Mouse (Mus musculus): ENCODE measurements at regions not wholly inside any gene's neighbourhood (a gene's known extent, or its start where the extent isn't known, plus 50 kb on each side); places are given as distances from the start of the nearest gene placed in this dataset.

- TF ChIP-seq CTCF (conservative IDR thresholded peaks at IDR 0.05; ENCODE audit: low read length) (no peak), POU5F1 (IDR thresholded peaks at IDR 0.05; ENCODE audit: borderline replicate concordance, low read length) (no peak), NANOG (IDR thresholded peaks at IDR 0.05; ENCODE audit: borderline replicate concordance, low read length) (no peak)
- no peaks in the 10 kb centered on the region for H3K36me3 ChIP-seq (ENCODE audit: insufficient read depth, low read length)
Observed at GRCm38 (mm10) chr13:43961047-43961690, 176.6 kb downstream of the Cd83 start.

GRCm38 (mm10) chr13:43961987-43962386, 177.4 kb downstream of the Cd83 start:
- Histone ChIP-seq H3K4me3 (replicated peaks; ENCODE audit: low read length) (no peak overlapping the region), H3K36me3 (ENCODE audit: insufficient read depth, low read length) (no peaks in the 10 kb centered on the region), H3K9me3 (ENCODE audit: low read length) (no peaks in the 10 kb centered on the region), H3K4me1 (replicated peaks; ENCODE audit: low read depth, low read length) (no peaks in the 10 kb centered on the region), H3K27me3 (ENCODE audit: insufficient read depth, low read length) (peaks cover 15% of the 10 kb centered on the region)
- TF ChIP-seq CTCF (conservative IDR thresholded peaks at IDR 0.05; ENCODE audit: low read length) (no peak), POU5F1 (IDR thresholded peaks at IDR 0.05; ENCODE audit: borderline replicate concordance, low read length) (no peak), NANOG (IDR thresholded peaks at IDR 0.05; ENCODE audit: borderline replicate concordance, low read length) (no peak)

More at GRCm38 (mm10) chr13:43961047-43961690, 176.6 kb downstream of the Cd83 start:
- Histone ChIP-seq H3K4me1 (replicated peaks; ENCODE audit: low read depth, low read length) (no peaks in the 10 kb centered on the region), H3K27me3 (ENCODE audit: insufficient read depth, low read length) (peaks cover 16% of the 10 kb centered on the region), H3K9me3 (ENCODE audit: low read length) (no peaks in the 10 kb centered on the region), H3K4me3 (replicated peaks; ENCODE audit: low read length) (no peak overlapping the region)

- TF ChIP-seq CTCF (conservative IDR thresholded peaks at IDR 0.05; ENCODE audit: low read length) (no peak), NANOG (IDR thresholded peaks at IDR 0.05; ENCODE audit: borderline replicate concordance, low read length) (no peak), POU5F1 (IDR thresholded peaks at IDR 0.05; ENCODE audit: borderline replicate concordance, low read length) (no peak)
- H3K9me3 ChIP-seq (ENCODE audit: low read length), result no peaks in the 10 kb centered on the region
- H3K36me3 ChIP-seq (ENCODE audit: insufficient read depth, low read length), result no peaks in the 10 kb centered on the region
- H3K27me3 ChIP-seq (ENCODE audit: insufficient read depth, low read length), result peaks cover 7% of the 10 kb centered on the region
- no peaks in the 10 kb centered on the region for H3K4me1 ChIP-seq (replicated peaks; ENCODE audit: low read depth, low read length)
- H3K4me3 ChIP-seq (replicated peaks; ENCODE audit: low read length), result no peak overlapping the region
Observed at GRCm38 (mm10) chr13:43963321-43963720, 178.7 kb downstream of the Cd83 start.

GRCm38 (mm10) chr13:43965256-43965905, 180.8 kb downstream of the Cd83 start:
- Histone ChIP-seq H3K9me3 (ENCODE audit: low read length) (no peaks in the 10 kb centered on the region), H3K4me1 (replicated peaks; ENCODE audit: low read depth, low read length) (no peaks in the 10 kb centered on the region), H3K36me3 (ENCODE audit: insufficient read depth, low read length) (no peaks in the 10 kb centered on the region), H3K27me3 (ENCODE audit: insufficient read depth, low read length) (no peaks in the 10 kb centered on the region), H3K4me3 (replicated peaks; ENCODE audit: low read length) (no peak overlapping the region)
- TF ChIP-seq NANOG (IDR thresholded peaks at IDR 0.05; ENCODE audit: borderline replicate concordance, low read length), result no peak
- TF ChIP-seq CTCF (conservative IDR thresholded peaks at IDR 0.05; ENCODE audit: low read length), result no peak
- no peak for TF ChIP-seq POU5F1 (IDR thresholded peaks at IDR 0.05; ENCODE audit: borderline replicate concordance, low read length)

- H3K9me3 ChIP-seq (ENCODE audit: low read length), result no peaks in the 10 kb centered on the region
- no peaks in the 10 kb centered on the region for H3K36me3 ChIP-seq (ENCODE audit: insufficient read depth, low read length)
- no peak overlapping the region for H3K4me3 ChIP-seq (replicated peaks; ENCODE audit: low read length)
- TF ChIP-seq NANOG (IDR thresholded peaks at IDR 0.05; ENCODE audit: borderline replicate concordance, low read length), result no peak
- TF ChIP-seq CTCF (conservative IDR thresholded peaks at IDR 0.05; ENCODE audit: low read length), result no peak
- no peak for TF ChIP-seq POU5F1 (IDR thresholded peaks at IDR 0.05; ENCODE audit: borderline replicate concordance, low read length)
- H3K4me1 ChIP-seq (replicated peaks; ENCODE audit: low read depth, low read length), result peaks cover 5% of the 10 kb centered on the region; the same call in 1 of the 2 replicates
- no peaks in the 10 kb centered on the region for H3K27me3 ChIP-seq (ENCODE audit: insufficient read depth, low read length)
Observed at GRCm38 (mm10) chr13:43967516-43967915, 182.9 kb downstream of the Cd83 start.

- H3K36me3 ChIP-seq (ENCODE audit: insufficient read depth, low read length), result no peaks in the 10 kb centered on the region
- no peaks in the 10 kb centered on the region for H3K9me3 ChIP-seq (ENCODE audit: low read length)
- no peak overlapping the region for H3K4me3 ChIP-seq (replicated peaks; ENCODE audit: low read length)
Observed at GRCm38 (mm10) chr13:43972906-43973305, 188.3 kb downstream of the Cd83 start.

GRCm38 (mm10) chr13:43975281-43975680, 190.7 kb downstream of the Cd83 start:
- Histone ChIP-seq H3K36me3 (ENCODE audit: insufficient read depth, low read length) (no peaks in the 10 kb centered on the region), H3K27me3 (ENCODE audit: insufficient read depth, low read length) (no peaks in the 10 kb centered on the region)
- TF ChIP-seq CTCF (conservative IDR thresholded peaks at IDR 0.05; ENCODE audit: low read length) (no peak), NANOG (IDR thresholded peaks at IDR 0.05; ENCODE audit: borderline replicate concordance, low read length) (no peak), POU5F1 (IDR thresholded peaks at IDR 0.05; ENCODE audit: borderline replicate concordance, low read length) (no peak)

More at GRCm38 (mm10) chr13:43972906-43973305, 188.3 kb downstream of the Cd83 start:
- peaks cover 11% of the 10 kb centered on the region; the same call in 1 of the 2 replicates for H3K4me1 ChIP-seq (replicated peaks; ENCODE audit: low read depth, low read length)
- H3K27me3 ChIP-seq (ENCODE audit: insufficient read depth, low read length), result no peaks in the 10 kb centered on the region
- no peak for TF ChIP-seq CTCF (conservative IDR thresholded peaks at IDR 0.05; ENCODE audit: low read length)
- TF ChIP-seq POU5F1 (IDR thresholded peaks at IDR 0.05; ENCODE audit: borderline replicate concordance, low read length), result no peak
- no peak for TF ChIP-seq NANOG (IDR thresholded peaks at IDR 0.05; ENCODE audit: borderline replicate concordance, low read length)

GRCm38 (mm10) chr13:43975801-43976200, 191.2 kb downstream of the Cd83 start:
- no peaks in the 10 kb centered on the region for H3K36me3 ChIP-seq (ENCODE audit: insufficient read depth, low read length)
- no peak for TF ChIP-seq NANOG (IDR thresholded peaks at IDR 0.05; ENCODE audit: borderline replicate concordance, low read length)
- no peak for TF ChIP-seq CTCF (conservative IDR thresholded peaks at IDR 0.05; ENCODE audit: low read length)
- TF ChIP-seq POU5F1 (IDR thresholded peaks at IDR 0.05; ENCODE audit: borderline replicate concordance, low read length), result no peak
- no peaks in the 10 kb centered on the region for H3K9me3 ChIP-seq (ENCODE audit: low read length)
- no peak overlapping the region for H3K4me3 ChIP-seq (replicated peaks; ENCODE audit: low read length)
- H3K4me1 ChIP-seq (replicated peaks; ENCODE audit: low read depth, low read length), result peaks cover 11% of the 10 kb centered on the region; the same call in 1 of the 2 replicates
- H3K27me3 ChIP-seq (ENCODE audit: insufficient read depth, low read length), result no peaks in the 10 kb centered on the region

More at GRCm38 (mm10) chr13:43975281-43975680, 190.7 kb downstream of the Cd83 start:
- H3K4me3 ChIP-seq (replicated peaks; ENCODE audit: low read length), result no peak overlapping the region
- H3K9me3 ChIP-seq (ENCODE audit: low read length), result no peaks in the 10 kb centered on the region
- peaks cover 11% of the 10 kb centered on the region; the same call in 1 of the 2 replicates for H3K4me1 ChIP-seq (replicated peaks; ENCODE audit: low read depth, low read length)

All from E14TG2a.4 (cell line).